Mouse (Mus musculus) ES-Bruce4 (cell line): ENCODE results near the gene Cemip. TPM values are rescaled to one million over a fixed set of nuclear protein-coding genes. Genes with fewer than 3 reads are reported as not detected.
A peak's percentile ranks its signal among the peaks of the same experiment; 100 is the strongest.

Experiments used
- H3K27ac ChIP-seq: 2 replicates; pipeline ENCODE4 v1.5.1; 2012; ENCODE audit warnings: low read length, inconsistent platforms; ENCODE audit not compliant: insufficient read depth
- H3K27me3 ChIP-seq: 2 replicates; pipeline ENCODE4 v1.6.1; 2012; ENCODE audit warnings: mild to moderate bottlenecking, low read length, inconsistent platforms; ENCODE audit not compliant: control insufficient read depth, poor library complexity, insufficient read depth, severe bottlenecking
- H3K36me3 ChIP-seq: 2 replicates; pipeline ENCODE4 v1.6.1; 2012; ENCODE audit warnings: inconsistent platforms, mild to moderate bottlenecking, low read length, moderate library complexity; ENCODE audit not compliant: control insufficient read depth, poor library complexity, insufficient read depth, severe bottlenecking
- H3K4me1 ChIP-seq: one replicate; pipeline ENCODE4 v1.8.1; 2011; ENCODE audit warnings: low read length; ENCODE audit not compliant: control insufficient read depth, insufficient read depth
- H3K4me3 ChIP-seq: 2 replicates; pipeline ENCODE4 v1.5.1; 2011; ENCODE audit warnings: low read depth, mild to moderate bottlenecking, low read length
- H3K9ac ChIP-seq: 2 replicates; pipeline ENCODE4 v1.6.1; 2012; ENCODE audit warnings: low read depth, mild to moderate bottlenecking, inconsistent platforms; ENCODE audit not compliant: poor library complexity, severe bottlenecking
- H3K9me3 ChIP-seq: replicated peaks from 2 replicates; pipeline ENCODE4 v1.6.1; 2012; ENCODE audit warnings: mild to moderate bottlenecking, low read length, inconsistent platforms; ENCODE audit not compliant: control insufficient read depth, poor library complexity, insufficient read depth, severe bottlenecking
- CTCF ChIP-seq: IDR thresholded peaks from one replicate; pipeline ENCODE4 v1.8.1; 2011; ENCODE audit warnings: low read depth, low read length
- EP300 ChIP-seq: IDR thresholded peaks from 2 replicates; pipeline ENCODE4 v1.6.1; 2011; ENCODE audit warnings: low read depth, low read length; ENCODE audit not compliant: insufficient read depth
- POLR2A ChIP-seq: IDR thresholded peaks from one replicate; pipeline ENCODE4 v1.8.1; 2011; ENCODE audit warnings: low read length; ENCODE audit not compliant: insufficient read depth
- polyA plus RNA-seq: library from polyadenylated mRNA; stranded (reverse); fragments of >200 nt; gene quantifications from 2 replicates; pipeline ENCODE4 v1.2.4, GENCODE M21; 2011; ENCODE audit warnings: low read depth; ENCODE audit not compliant: missing spikeins, insufficient read depth, insufficient read length

The Cemip gene
- polyA plus RNA-seq, 1 experiment, result 0.72 TPM

- H3K27ac ChIP-seq, result no peak overlapping the region
- H3K9me3 ChIP-seq, result no peaks in the 10 kb centered on the region
- H3K4me3 ChIP-seq, result no peak overlapping the region
- TF ChIP-seq CTCF, result no peak
- no peak for TF ChIP-seq POLR2A
- TF ChIP-seq EP300, result no peak
- no peaks in the 10 kb centered on the region for H3K36me3 ChIP-seq
- no peaks in the 10 kb centered on the region for H3K27me3 ChIP-seq
- H3K4me1 ChIP-seq, result no peaks in the 10 kb centered on the region
- H3K9ac ChIP-seq, result no peak overlapping the region
Measured at GRCm38 (mm10) chr7:83939017-83939721, 147.1 kb downstream of the Cemip start.

- no peaks in the 10 kb centered on the region for H3K27me3 ChIP-seq
- no peak overlapping the region for H3K27ac ChIP-seq
- no peak overlapping the region for H3K4me3 ChIP-seq
- no peaks in the 10 kb centered on the region for H3K36me3 ChIP-seq
- H3K9me3 ChIP-seq, result no peaks in the 10 kb centered on the region; the same call in 1 of the 2 replicates
- TF ChIP-seq POLR2A (no peak), EP300 (no peak), CTCF (no peak)
- no peak overlapping the region for H3K9ac ChIP-seq
- H3K4me1 ChIP-seq, result no peaks in the 10 kb centered on the region
Measured at GRCm38 (mm10) chr7:83921637-83922036, 164.7 kb downstream of the Cemip start.

DNA sequence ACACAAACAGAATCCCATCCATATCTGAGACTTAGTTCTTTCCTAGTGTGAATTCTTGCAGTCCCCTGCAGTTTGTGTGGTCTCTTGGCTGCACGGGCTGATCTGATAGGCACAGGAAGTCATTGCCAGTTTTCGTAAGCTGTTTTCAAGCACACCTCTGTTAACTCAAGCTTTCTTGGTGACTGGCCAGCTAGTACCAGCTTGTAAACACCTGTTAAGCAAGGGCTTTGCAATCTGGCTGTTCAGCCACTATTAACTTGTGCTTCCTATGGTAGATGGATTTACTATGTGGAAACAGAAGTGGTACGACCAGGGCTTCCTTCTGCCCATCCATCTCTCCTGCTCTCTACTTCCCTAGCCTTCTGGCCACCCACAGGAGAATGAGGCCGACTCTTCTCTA lies 166.1 kb downstream of the Cemip start:
- Histone ChIP-seq H3K9me3 (no peaks in the 10 kb centered on the region; the same call in 1 of the 2 replicates), H3K27me3 (no peaks in the 10 kb centered on the region), H3K4me1 (no peaks in the 10 kb centered on the region), H3K27ac (no peak overlapping the region), H3K9ac (no peak overlapping the region), H3K4me3 (no peak overlapping the region), H3K36me3 (no peaks in the 10 kb centered on the region)
- no peak for TF ChIP-seq CTCF

DNA sequence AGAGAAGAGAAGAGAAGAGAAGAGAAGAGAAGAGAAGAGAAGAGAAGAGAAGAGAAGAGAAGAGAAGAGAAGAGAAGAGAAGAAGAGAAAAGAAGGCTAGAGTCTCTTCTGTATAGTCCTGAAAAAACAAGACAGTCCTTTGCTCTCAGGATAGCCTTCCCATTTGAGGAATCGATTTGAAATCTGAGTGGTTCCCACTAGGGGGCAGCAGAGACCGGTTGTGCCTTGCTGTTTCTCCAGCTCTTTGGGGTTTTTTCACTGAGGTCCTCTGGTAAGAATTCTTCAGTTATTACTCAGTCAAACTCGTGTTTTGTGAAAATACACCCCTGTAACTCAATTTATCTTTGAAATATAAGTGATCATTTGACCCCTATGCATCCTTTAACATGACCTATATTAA lies 171.7 kb downstream of the Cemip start:
- Histone ChIP-seq H3K36me3 (no peaks in the 10 kb centered on the region), H3K4me1 (no peaks in the 10 kb centered on the region), H3K9ac (no peak overlapping the region), H3K27me3 (no peaks in the 10 kb centered on the region), H3K9me3 (no peaks in the 10 kb centered on the region), H3K27ac (no peak overlapping the region), H3K4me3 (no peak overlapping the region)
- TF ChIP-seq POLR2A, result no peak
- TF ChIP-seq CTCF, result peak; percentile 64
- no peak for TF ChIP-seq EP300

GRCm38 (mm10) chr7:83913995-83914394 lies 172.3 kb downstream of the Cemip start:
- no peak overlapping the region for H3K9ac ChIP-seq
- no peaks in the 10 kb centered on the region for H3K27me3 ChIP-seq
- no peak overlapping the region for H3K27ac ChIP-seq
- no peak overlapping the region for H3K4me3 ChIP-seq
- no peaks in the 10 kb centered on the region for H3K4me1 ChIP-seq
- H3K9me3 ChIP-seq, result no peaks in the 10 kb centered on the region
- no peaks in the 10 kb centered on the region for H3K36me3 ChIP-seq
- TF ChIP-seq EP300, result no peak
- TF ChIP-seq CTCF, result no peak
- TF ChIP-seq POLR2A, result no peak

GRCm38 (mm10) chr7:83913405-83913932 lies 172.8 kb downstream of the Cemip start:
- no peaks in the 10 kb centered on the region for H3K36me3 ChIP-seq
- H3K9ac ChIP-seq, result no peak overlapping the region
- TF ChIP-seq CTCF, result no peak
- TF ChIP-seq POLR2A, result no peak
- no peak for TF ChIP-seq EP300
- H3K27ac ChIP-seq, result no peak overlapping the region
- H3K4me1 ChIP-seq, result no peaks in the 10 kb centered on the region
- H3K4me3 ChIP-seq, result no peak overlapping the region
- no peaks in the 10 kb centered on the region for H3K27me3 ChIP-seq
- no peaks in the 10 kb centered on the region for H3K9me3 ChIP-seq
